Mouse (Mus musculus) pancreas, adult 10 weeks (tissue): ENCODE results near the gene Gpr87. TPM values are rescaled to one million over a fixed set of nuclear protein-coding genes. Genes with fewer than 3 reads are reported as not detected.

ENCODE experiments used
- polyA plus RNA-seq: library from polyadenylated mRNA; stranded (reverse); fragments of 350-450 nt; fragmentation: Illumina TruSeq; extraction: RNeasy Lipid Tissue Mini Kit (QIAGEN cat#74804); gene quantifications from one replicate; pipeline ENCODE4 v1.2.3, GENCODE M21; 2015; ENCODE audit warnings: low read depth, low replicate concordance; ENCODE audit not compliant: insufficient read depth

The Gpr87 gene
- polyA plus RNA-seq: not detected

DNA sequence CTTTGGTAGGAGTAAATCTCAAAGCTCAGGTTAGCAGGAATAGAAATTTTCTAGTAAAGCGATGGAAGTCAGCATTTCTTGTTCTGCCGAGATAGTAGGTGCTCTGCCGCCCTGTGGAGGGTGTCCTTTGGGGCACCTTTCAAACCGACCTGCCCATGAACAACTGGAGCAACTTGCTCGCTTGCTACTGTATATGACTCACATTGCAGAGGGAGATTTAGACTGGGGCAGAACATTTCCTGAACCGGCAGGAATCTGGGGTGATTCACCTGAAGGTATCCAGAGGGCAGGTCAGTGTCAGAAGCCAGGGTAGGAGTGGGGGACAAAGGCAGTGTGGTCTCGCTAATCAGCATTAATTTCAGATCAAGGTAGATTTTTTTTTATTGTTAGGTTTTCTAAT lies at the start of gene Gpr87:
Gene Gpr87 (minus strand): TSS at position 167 of the 400 bp plus-strand sequence.

DNA sequence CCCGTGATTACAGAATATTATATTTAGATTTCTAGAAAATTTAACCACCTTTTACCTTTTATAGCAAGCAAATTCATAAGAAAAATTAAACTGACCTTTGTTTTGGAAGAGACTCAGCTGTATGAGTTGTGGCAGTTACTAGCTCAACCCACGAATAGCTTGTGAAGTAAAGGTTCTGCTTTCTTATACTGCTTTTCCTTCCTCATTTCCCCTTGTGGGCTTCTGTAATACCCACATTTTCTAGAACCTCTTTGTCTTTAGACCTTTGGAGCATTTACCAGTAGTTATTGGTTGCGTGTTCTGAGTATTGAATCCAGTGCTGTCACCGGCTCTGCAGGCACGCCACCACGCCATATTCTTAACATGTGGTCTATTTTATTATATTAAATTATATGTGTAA lies 15.8 kb upstream of the Gpr87 start, which contains the start of gene P2ry13:
Gene P2ry13 (minus strand): TSS at position 156 of the 400 bp plus-strand sequence.

DNA sequence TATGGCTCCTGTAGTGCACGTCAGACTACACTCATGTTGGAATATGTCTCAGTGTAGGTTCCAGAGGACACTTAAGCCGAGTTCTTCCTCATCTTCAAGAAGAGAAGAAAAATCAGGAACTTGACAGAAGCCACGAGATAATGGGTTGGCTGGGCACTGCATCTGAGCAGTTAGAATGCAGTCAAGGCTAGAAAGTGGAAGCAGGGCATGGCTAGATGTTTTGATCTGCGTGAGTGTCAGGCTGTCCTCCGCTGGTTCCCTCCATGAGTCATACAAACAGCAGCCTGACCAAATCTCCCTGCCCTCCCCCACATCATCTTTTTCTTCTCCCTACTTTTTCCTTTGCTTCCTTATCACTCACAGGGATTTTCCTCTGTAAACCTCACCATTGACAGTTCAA lies 41.5 kb downstream of the Gpr87 start, which contains the start of gene P2ry14:
Gene P2ry14 (minus strand): TSS at position 195 of the 400 bp plus-strand sequence.

Other genes starting within 250 kb of the Gpr87 start
- gene Med12l, start 189.3 kb downstream of the Gpr87 start, polyA plus RNA-seq: 0.42 TPM
- gene Gpr171, start 93.3 kb downstream of the Gpr87 start, polyA plus RNA-seq: not detected
- gene P2ry14, start 41.5 kb downstream of the Gpr87 start, polyA plus RNA-seq: 6.7 TPM
- 1.1 TPM for gene P2ry13, start 15.8 kb upstream of the Gpr87 start, polyA plus RNA-seq
- 0.74 TPM for gene P2ry12, start 67.8 kb upstream of the Gpr87 start, polyA plus RNA-seq
- gene Igsf10, start 149.3 kb upstream of the Gpr87 start, polyA plus RNA-seq: 1.0 TPM